Mouse (Mus musculus): Measurements from ENCODE around the gene Arl5a. TPM values are rescaled to one million over a fixed set of nuclear protein-coding genes. Genes with fewer than 3 reads are reported as not detected.
A peak's percentile ranks its signal among the peaks of the same experiment; 100 is the strongest.

Gene Arl5a
- polyA plus RNA-seq, 1 experiment from 2014 or later = 57.0 TPM

GRCm38 (mm10) chr2:52425523-52425795 is 758 bp upstream of the Arl5a start:
- peak overlapping the region; percentile 78 for H3K4me2 ChIP-seq (ENCODE audit: low read length)
- DNase-seq (ENCODE audit: low spot score) = no peak
- H3K27me3 ChIP-seq (replicated peaks; ENCODE audit: control insufficient read depth, insufficient read depth, low read length) = no peaks in the 10 kb centered on the region
- peak overlapping the region; percentile 72 for H3K27ac ChIP-seq (ENCODE audit: low read depth)
- no peak for ATAC-seq (replicated peaks; ENCODE audit: low FRiP score, low TSS enrichment, low read depth)
- H3K9ac ChIP-seq (ENCODE audit: low read length) = peak overlapping the region; percentile 93
- peaks cover 26% of the 10 kb centered on the region for H3K4me1 ChIP-seq (replicated peaks; ENCODE audit: control insufficient read depth, insufficient read depth, low read length)
- WGBS = 10% methylated on average over 10 of the region's 10 CpGs
- peak overlapping the region; percentile 89 for H3K4me3 ChIP-seq (ENCODE audit: low read depth, low read length)
- H3K9me3 ChIP-seq (ENCODE audit: control insufficient read depth, low read length) = no peaks in the 10 kb centered on the region
- H3K36me3 ChIP-seq (ENCODE audit: control insufficient read depth, insufficient read depth, low read length) = no peaks in the 10 kb centered on the region

- peak overlapping the region; percentile 93 for H3K9ac ChIP-seq (ENCODE audit: low read length)
- DNase-seq (ENCODE audit: low spot score) = peak; percentile 83
- no peaks in the 10 kb centered on the region for H3K36me3 ChIP-seq (ENCODE audit: control insufficient read depth, insufficient read depth, low read length)
- H3K4me2 ChIP-seq (ENCODE audit: low read length) = peak overlapping the region; percentile 78
- no peaks in the 10 kb centered on the region for H3K9me3 ChIP-seq (ENCODE audit: control insufficient read depth, low read length)
- WGBS = 0% methylated on average over 38 of the region's 42 CpGs
- peak overlapping the region; percentile 83 for H3K27ac ChIP-seq (ENCODE audit: low read depth)
- peak overlapping the region; percentile 89 for H3K4me3 ChIP-seq (ENCODE audit: low read depth, low read length)
- peak; percentile 29 for ATAC-seq (replicated peaks; ENCODE audit: low FRiP score, low TSS enrichment, low read depth)
- peaks cover 26% of the 10 kb centered on the region for H3K4me1 ChIP-seq (replicated peaks; ENCODE audit: control insufficient read depth, insufficient read depth, low read length)
- H3K27me3 ChIP-seq (replicated peaks; ENCODE audit: control insufficient read depth, insufficient read depth, low read length) = no peaks in the 10 kb centered on the region
Measured at GRCm38 (mm10) chr2:52424248-52424728, 413 bp downstream of the Arl5a start.

- ATAC-seq (replicated peaks; ENCODE audit: low FRiP score, low TSS enrichment, low read depth) = no peak
- under 1% methylated on average over 16 of the region's 16 CpGs for WGBS
- Histone ChIP-seq H3K9me3 (ENCODE audit: control insufficient read depth, low read length) (no peaks in the 10 kb centered on the region), H3K27me3 (replicated peaks; ENCODE audit: control insufficient read depth, insufficient read depth, low read length) (no peaks in the 10 kb centered on the region), H3K9ac (ENCODE audit: low read length) (peak overlapping the region; percentile 93), H3K27ac (ENCODE audit: low read depth) (no peak overlapping the region), H3K4me1 (replicated peaks; ENCODE audit: control insufficient read depth, insufficient read depth, low read length) (peaks cover 26% of the 10 kb centered on the region), H3K4me2 (ENCODE audit: low read length) (peak overlapping the region; percentile 78), H3K4me3 (ENCODE audit: low read depth, low read length) (peak overlapping the region; percentile 89), H3K36me3 (ENCODE audit: control insufficient read depth, insufficient read depth, low read length) (no peaks in the 10 kb centered on the region)
- DNase-seq (ENCODE audit: low spot score) = no peak
Measured at GRCm38 (mm10) chr2:52423611-52424247, 972 bp downstream of the Arl5a start.

GRCm38 (mm10) chr2:52422871-52423610 is 1.7 kb downstream of the Arl5a start:
- peak overlapping the region; percentile 93 for H3K9ac ChIP-seq (ENCODE audit: low read length)
- WGBS = 44% methylated on average over 8 of the region's 8 CpGs

GRCm38 (mm10) chr2:52421197-52421596 is 3.5 kb downstream of the Arl5a start:
- no peak for ATAC-seq (replicated peaks; ENCODE audit: low FRiP score, low TSS enrichment, low read depth)
- Histone ChIP-seq H3K27ac (ENCODE audit: low read depth) (no peak overlapping the region), H3K4me2 (ENCODE audit: low read length) (0 out of 2 replicates have a peak overlapping the region, but pooled peaks have one; percentile 9), H3K4me3 (ENCODE audit: low read depth, low read length) (no peak overlapping the region), H3K9me3 (ENCODE audit: control insufficient read depth, low read length) (no peaks in the 10 kb centered on the region), H3K4me1 (replicated peaks; ENCODE audit: control insufficient read depth, insufficient read depth, low read length) (peaks cover 26% of the 10 kb centered on the region), H3K27me3 (replicated peaks; ENCODE audit: control insufficient read depth, insufficient read depth, low read length) (no peaks in the 10 kb centered on the region), H3K9ac (ENCODE audit: low read length) (no peak overlapping the region), H3K36me3 (ENCODE audit: control insufficient read depth, insufficient read depth, low read length) (peaks cover 3% of the 10 kb centered on the region)
- WGBS = 37% methylated on average over 6 of the region's 6 CpGs
- DNase-seq (ENCODE audit: low spot score) = no peak

More at GRCm38 (mm10) chr2:52422871-52423610, 1.7 kb downstream of the Arl5a start:
- ATAC-seq (replicated peaks; ENCODE audit: low FRiP score, low TSS enrichment, low read depth) (no peak), DNase-seq (ENCODE audit: low spot score) (no peak)
- no peak overlapping the region for H3K27ac ChIP-seq (ENCODE audit: low read depth)
- H3K27me3 ChIP-seq (replicated peaks; ENCODE audit: control insufficient read depth, insufficient read depth, low read length) = no peaks in the 10 kb centered on the region
- peak overlapping the region; percentile 89 for H3K4me3 ChIP-seq (ENCODE audit: low read depth, low read length)
- no peaks in the 10 kb centered on the region for H3K9me3 ChIP-seq (ENCODE audit: control insufficient read depth, low read length)
- H3K4me1 ChIP-seq (replicated peaks; ENCODE audit: control insufficient read depth, insufficient read depth, low read length) = peaks cover 26% of the 10 kb centered on the region
- H3K4me2 ChIP-seq (ENCODE audit: low read length) = peak overlapping the region; percentile 78
- no peaks in the 10 kb centered on the region for H3K36me3 ChIP-seq (ENCODE audit: control insufficient read depth, insufficient read depth, low read length)

GRCm38 (mm10) chr2:52420001-52420710 is 4.5 kb downstream of the Arl5a start:
- DNase-seq (ENCODE audit: low spot score) (no peak), ATAC-seq (replicated peaks; ENCODE audit: low FRiP score, low TSS enrichment, low read depth) (no peak)
- Histone ChIP-seq H3K4me3 (ENCODE audit: low read depth, low read length) (no peak overlapping the region), H3K4me1 (replicated peaks; ENCODE audit: control insufficient read depth, insufficient read depth, low read length) (peaks cover 26% of the 10 kb centered on the region), H3K4me2 (ENCODE audit: low read length) (no peak overlapping the region), H3K9me3 (ENCODE audit: control insufficient read depth, low read length) (no peaks in the 10 kb centered on the region), H3K9ac (ENCODE audit: low read length) (no peak overlapping the region), H3K36me3 (ENCODE audit: control insufficient read depth, insufficient read depth, low read length) (peaks cover 14% of the 10 kb centered on the region), H3K27me3 (replicated peaks; ENCODE audit: control insufficient read depth, insufficient read depth, low read length) (no peaks in the 10 kb centered on the region), H3K27ac (ENCODE audit: low read depth) (no peak overlapping the region)
- 83% methylated on average over 7 of the region's 7 CpGs for WGBS

GRCm38 (mm10) chr2:52419295-52419694 is 5.4 kb downstream of the Arl5a start:
- Histone ChIP-seq H3K27ac (ENCODE audit: low read depth) (no peak overlapping the region), H3K27me3 (replicated peaks; ENCODE audit: control insufficient read depth, insufficient read depth, low read length) (no peaks in the 10 kb centered on the region), H3K9ac (ENCODE audit: low read length) (no peak overlapping the region), H3K36me3 (ENCODE audit: control insufficient read depth, insufficient read depth, low read length) (peaks cover 14% of the 10 kb centered on the region), H3K4me2 (ENCODE audit: low read length) (no peak overlapping the region), H3K4me3 (ENCODE audit: low read depth, low read length) (no peak overlapping the region), H3K9me3 (ENCODE audit: control insufficient read depth, low read length) (no peaks in the 10 kb centered on the region), H3K4me1 (replicated peaks; ENCODE audit: control insufficient read depth, insufficient read depth, low read length) (peaks cover 26% of the 10 kb centered on the region)
- DNase-seq (ENCODE audit: low spot score) = no peak
- ATAC-seq (replicated peaks; ENCODE audit: low FRiP score, low TSS enrichment, low read depth) = no peak
- WGBS = 77% methylated on average over 6 of the region's 6 CpGs

- Histone ChIP-seq H3K9me3 (ENCODE audit: control insufficient read depth, low read length) (peaks cover 21% of the 10 kb centered on the region), H3K27ac (ENCODE audit: low read depth) (no peak overlapping the region), H3K4me3 (ENCODE audit: low read depth, low read length) (no peak overlapping the region), H3K4me2 (ENCODE audit: low read length) (no peak overlapping the region), H3K36me3 (ENCODE audit: control insufficient read depth, insufficient read depth, low read length) (peaks cover 64% of the 10 kb centered on the region), H3K9ac (ENCODE audit: low read length) (no peak overlapping the region), H3K27me3 (replicated peaks; ENCODE audit: control insufficient read depth, insufficient read depth, low read length) (no peaks in the 10 kb centered on the region), H3K4me1 (replicated peaks; ENCODE audit: control insufficient read depth, insufficient read depth, low read length) (no peaks in the 10 kb centered on the region)
- no peak for DNase-seq (ENCODE audit: low spot score)
- ATAC-seq (replicated peaks; ENCODE audit: low FRiP score, low TSS enrichment, low read depth) = no peak
- WGBS = 96% methylated on average over 5 of the region's 5 CpGs
Measured at GRCm38 (mm10) chr2:52412524-52413037, 12.1 kb downstream of the Arl5a start.

Measured in intestine, embryonic 14.5 days (tissue).